Mouse (Mus musculus) kidney, adult 2 months (tissue): ENCODE measurements around the gene Drc3. TPM values are rescaled to one million over a fixed set of nuclear protein-coding genes. Genes with fewer than 3 reads are reported as not detected.

ENCODE experiments used
- DNase-seq: peaks from one replicate; pipeline ENCODE4 v3.0.0; 2021
- H3K27ac ChIP-seq: fragments of 200-500 bp; 2 replicates; pipeline ENCODE4 v1.5.1; 2012; ENCODE audit warnings: low read depth, low read length, control low read depth, inconsistent platforms; ENCODE audit not compliant: insufficient read depth
- H3K27me3 ChIP-seq: fragments of 200-500 bp; replicated peaks from 2 replicates; pipeline ENCODE4 v1.6.1; 2012; ENCODE audit warnings: mild to moderate bottlenecking, moderate library complexity, low read length, inconsistent platforms; ENCODE audit not compliant: control insufficient read depth, insufficient read depth
- H3K36me3 ChIP-seq: fragments of 200-500 bp; 2 replicates; pipeline ENCODE4 v1.6.1; 2012; ENCODE audit warnings: mild to moderate bottlenecking, moderate library complexity, low read length, inconsistent platforms; ENCODE audit not compliant: control insufficient read depth, insufficient read depth
- H3K4me1 ChIP-seq: fragments of 200-500 bp; 2 replicates; pipeline ENCODE4 v1.6.1; 2011; ENCODE audit warnings: low read length; ENCODE audit not compliant: control insufficient read depth, insufficient read depth
- H3K4me3 ChIP-seq: fragments of 200-500 bp; 2 replicates; pipeline ENCODE4 v1.5.1; 2011; ENCODE audit warnings: mild to moderate bottlenecking, low read depth, low read length, control low read depth; ENCODE audit not compliant: insufficient read depth
- CTCF ChIP-seq: fragments of 200-500 bp; conservative IDR thresholded peaks from 2 replicates; pipeline ENCODE4 v1.5.1; 2011; ENCODE audit warnings: low read depth, mild to moderate bottlenecking, control low read depth, low read length, moderate library complexity, mixed read lengths; ENCODE audit not compliant: insufficient read depth, insufficient read length
- POLR2A ChIP-seq: fragments of 200-500 bp; IDR thresholded peaks from one replicate; pipeline ENCODE4 v1.6.1; 2011; ENCODE audit warnings: low read depth, low read length, control low read depth
- WGBS: fragments of 180-500 bp; shearing (Covaris S2); methylation state at CpG from one replicate; pipeline ENCODE4 v1.1.7; 2018; 5-methylcytosine and 5-hydroxymethylcytosine counted together
- polyA plus RNA-seq: library from polyadenylated mRNA; depleted of rRNA; stranded (reverse); fragments of >200 nt; gene quantifications from 2 replicates; pipeline ENCODE4 v1.2.3, GENCODE M21; 2012

The Drc3 gene
- polyA plus RNA-seq, 1 experiment: 2.6 TPM

- WGBS: 81% methylated on average over 3 of the region's 3 CpGs
- H3K27ac ChIP-seq: no peak overlapping the region
- H3K36me3 ChIP-seq: no peaks in the 10 kb centered on the region
- no peaks in the 10 kb centered on the region for H3K4me1 ChIP-seq
- H3K4me3 ChIP-seq: no peak overlapping the region
- TF ChIP-seq POLR2A (no peak), CTCF (peak; percentile 28; the same call in 1 of the 2 replicates)
- no peaks in the 10 kb centered on the region for H3K27me3 ChIP-seq
- DNase-seq: no peak
These were observed 14.1 kb downstream of the Drc3 start for GRCm38 (mm10) chr11:60367256-60367655.

GRCm38 (mm10) chr11:60368909-60369308 is 15.8 kb downstream of the Drc3 start:
- Histone ChIP-seq H3K27me3 (no peaks in the 10 kb centered on the region), H3K4me3 (no peak overlapping the region), H3K4me1 (no peaks in the 10 kb centered on the region), H3K36me3 (no peaks in the 10 kb centered on the region), H3K27ac (no peak overlapping the region)
- TF ChIP-seq CTCF (no peak), POLR2A (no peak)
- DNase-seq: no peak
- 79% methylated on average over 4 of the region's 4 CpGs for WGBS

- no peaks in the 10 kb centered on the region for H3K36me3 ChIP-seq
- no peak for TF ChIP-seq POLR2A
- no peak for TF ChIP-seq CTCF
- H3K4me3 ChIP-seq: no peak overlapping the region
- H3K27me3 ChIP-seq: no peaks in the 10 kb centered on the region
- no peak overlapping the region for H3K27ac ChIP-seq
- 54% methylated on average over 4 of the region's 4 CpGs for WGBS
- H3K4me1 ChIP-seq: no peaks in the 10 kb centered on the region
- no peak for DNase-seq
These were observed 16.3 kb downstream of the Drc3 start for GRCm38 (mm10) chr11:60369448-60369847.

GRCm38 (mm10) chr11:60370431-60370830 is 17.3 kb downstream of the Drc3 start:
- Histone ChIP-seq H3K4me1 (no peaks in the 10 kb centered on the region), H3K27ac (no peak overlapping the region), H3K27me3 (no peaks in the 10 kb centered on the region), H3K36me3 (no peaks in the 10 kb centered on the region), H3K4me3 (no peak overlapping the region)
- no peak for TF ChIP-seq POLR2A
- no peak for TF ChIP-seq CTCF
- WGBS: 83% methylated on average over 13 of the region's 13 CpGs
- DNase-seq: no peak

- Histone ChIP-seq H3K27me3 (no peaks in the 10 kb centered on the region), H3K4me1 (no peaks in the 10 kb centered on the region), H3K27ac (no peak overlapping the region), H3K4me3 (no peak overlapping the region), H3K36me3 (no peaks in the 10 kb centered on the region)
- TF ChIP-seq POLR2A (no peak), CTCF (no peak)
- 84% methylated on average over 6 of the region's 6 CpGs for WGBS
- no peak for DNase-seq
These were observed 21.4 kb downstream of the Drc3 start for GRCm38 (mm10) chr11:60374481-60374880.

- no peaks in the 10 kb centered on the region for H3K27me3 ChIP-seq
- H3K27ac ChIP-seq: no peak overlapping the region
- H3K4me3 ChIP-seq: no peak overlapping the region
- no peaks in the 10 kb centered on the region for H3K4me1 ChIP-seq
- DNase-seq: no peak
- TF ChIP-seq CTCF (peak; percentile 30; the same call in 1 of the 2 replicates), POLR2A (no peak)
- no peaks in the 10 kb centered on the region for H3K36me3 ChIP-seq
- WGBS: 94% methylated on average over 6 of the region's 6 CpGs
These were observed 30.4 kb downstream of the Drc3 start for GRCm38 (mm10) chr11:60383518-60383917.

GRCm38 (mm10) chr11:60384762-60385421 is 31.8 kb downstream of the Drc3 start:
- H3K27ac ChIP-seq: no peak overlapping the region
- H3K36me3 ChIP-seq: no peaks in the 10 kb centered on the region
- TF ChIP-seq CTCF: no peak
- no peak for TF ChIP-seq POLR2A
- H3K27me3 ChIP-seq: no peaks in the 10 kb centered on the region
- DNase-seq: no peak
- no peaks in the 10 kb centered on the region for H3K4me1 ChIP-seq
- no peak overlapping the region for H3K4me3 ChIP-seq
- 31% methylated on average over 16 of the region's 16 CpGs for WGBS
